8 mouse cellular contexts compared by ENCODE assay signal in genomic region chr11:23306764-23307565, GRCm38 (mm10). TPM values are rescaled to one million over a fixed set of nuclear protein-coding genes. Genes with fewer than 3 reads are reported as not detected.
DNase-seq lines count a peak whose midpoint lies in the region; ATAC-seq and TF ChIP-seq lines count a peak whose summit lies in the region.

Gene Usp34 (plus strand): TSS chr11:23306895.

- no peaks in the 10 kb centered on the region for H3K27me3 ChIP-seq in embryonic facial prominence, embryonic 13.5 days
- no peaks in the 10 kb centered on the region for H3K27me3 ChIP-seq in heart, adult 2 months (ENCODE audit: control insufficient read depth, insufficient read depth, low read length)

- H3K4me1 ChIP-seq in embryonic facial prominence, embryonic 13.5 days: peaks cover 11% of the 10 kb centered on the region
- H3K4me1 ChIP-seq in heart, adult 2 months (ENCODE audit: control insufficient read depth, insufficient read depth, low read length): peaks cover 4% of the 10 kb centered on the region

- peak within 1 kb of the TSS; percentile 95 for H3K9ac ChIP-seq in embryonic facial prominence, embryonic 13.5 days
- peak within 1 kb of the TSS; percentile 99 for H3K9ac ChIP-seq in heart, adult 2 months (ENCODE audit: low read depth, low read length)

- peak within 1 kb of the TSS; percentile 99 for H3K27ac ChIP-seq in embryonic facial prominence, embryonic 13.5 days
- H3K27ac ChIP-seq in heart, adult 2 months: peak within 1 kb of the TSS; percentile 99

- H3K4me2 ChIP-seq in embryonic facial prominence, embryonic 13.5 days: peak within 1 kb of the TSS; percentile 65

- TF ChIP-seq EP300 in heart, adult 2 months (IDR thresholded peaks at IDR 0.05; ENCODE audit: insufficient read depth, low read depth, low read length): no peak

- H3K9me3 ChIP-seq in embryonic facial prominence, embryonic 13.5 days: no peaks in the 10 kb centered on the region

- WGBS in embryonic facial prominence, embryonic 13.5 days: under 1% methylated on average over 45 of the region's 80 CpGs
- WGBS in heart, adult 2 months: 1% methylated on average over 64 of the region's 80 CpGs

- peak; percentile 62 for ATAC-seq in embryonic facial prominence, embryonic 13.5 days (ENCODE audit: insufficient number of reproducible peaks, insufficient read depth, low FRiP score, low TSS enrichment, low read depth)
- peak; percentile 13; the same call in 1 of the 2 replicates for ATAC-seq in monocyte, adult 5-6 weeks (replicated peaks; ENCODE audit: insufficient number of reproducible peaks, low FRiP score, low TSS enrichment, poor library complexity, severe bottlenecking)

- DNase-seq in 3T3-L1 (ENCODE audit: low read depth, low spot score) (peak; percentile 50), liver (peak; percentile 88)
- DNase-seq in adrenal gland, postnatal 14 days: peak; percentile 91
- DNase-seq in heart, adult 2 months: peak in 1 of 2 experiments; percentile 79
- DNase-seq in kidney, adult 8-10 months: peak; percentile 55 to 63
- peak; percentile 57 to 65 for DNase-seq in spleen, postnatal 36 days (ENCODE audit: low spot score in 2 of 2)

- no peak for TF ChIP-seq POLR2A in heart, adult 2 months (IDR thresholded peaks at IDR 0.05; ENCODE audit: insufficient read depth, low read depth, low read length)

- no peaks in the 10 kb centered on the region for H3K36me3 ChIP-seq in embryonic facial prominence, embryonic 13.5 days
- peaks cover 10% of the 10 kb centered on the region for H3K36me3 ChIP-seq in heart, adult 2 months (ENCODE audit: control insufficient read depth, insufficient read depth, low read length)

- intact Hi-C loops in heart, adult 2 months (cut with DNase I): loop anchor here (2.0 to 5.0 kb wide), 3 partner anchors 52 to 465 kb away; partner anchors contain the start of gene Rel

- H3K4me3 ChIP-seq in embryonic facial prominence, embryonic 13.5 days: peak within 1 kb of the TSS; percentile 91
- H3K4me3 ChIP-seq in heart, adult 2 months: peak within 1 kb of the TSS; percentile 75

- H3K79me2 ChIP-seq in heart, adult 2 months (replicated peaks; ENCODE audit: control insufficient read depth, insufficient read depth, low read length): peaks cover 1% of the 10 kb centered on the region; the same call in 1 of the 2 replicates

- TF ChIP-seq CTCF in heart, adult 2 months (IDR thresholded peaks at IDR 0.05): no peak

RNA-seq across cellular contexts. Expression of gene Usp34, which starts in this region (rescaled TPM):
- 60.7 and 62.4 TPM in 2 replicates for total RNA-seq in adrenal gland, postnatal 14 days (2021)
- polyA plus RNA-seq in embryonic facial prominence, embryonic 13.5 days (2015; fragmentation: Nextera tagmentation; extraction: Ambion mirVana): 27.9 and 41.1 TPM in 2 replicates
- 10 to 100 TPM; 33.5 to 38.3 TPM for total RNA-seq in heart, adult 2 months (2021)
- polyA plus RNA-seq in heart, adult 2 months (2012; rRNA removed): 8.0 and 16.5 TPM in 2 replicates
- total RNA-seq in monocyte, adult 5-6 weeks (2017): 42.1 to 86.7 TPM (median 46.2 TPM) in 3 replicates
